Mouse (Mus musculus) neutrophil, adult 59 days (primary cell): ENCODE measurements around the gene Adcy3. TPM values are rescaled to one million over a fixed set of nuclear protein-coding genes. Genes with fewer than 3 reads are reported as not detected.

ENCODE experiments used
- total RNA-seq, 2 experiments: library from RNA; stranded (reverse); gene quantifications; 1 replicate in 1 of 2; 2 replicates in 1 of 2; pipeline ENCODE4 v1.2.4; 2023

Gene Adcy3
- 1 to 10 TPM; 1.4 to 2.4 TPM for total RNA-seq

GRCm38 (mm10) chr12:4132941-4133846, at the start of gene Adcy3:
TSS of gene Adcy3 (plus strand) at chr12:4133103.

GRCm38 (mm10) chr12:4233572-4234508, 100.9 kb downstream of the Adcy3 start, which contains the start of the genes Ptrhd1 and Cenpo:
TSS of gene Ptrhd1 (plus strand) at chr12:4234027.
TSS of gene Cenpo (minus strand) at chr12:4234294.

Other genes starting within 250 kb of the Adcy3 start
- under 1 TPM in 1 of 2 experiments, not detected in 1; 0.58 TPM for gene Pomc, start 178.2 kb upstream of the Adcy3 start, total RNA-seq
- gene Efr3b, start 94.2 kb upstream of the Adcy3 start, total RNA-seq: under 1 TPM; 0.07 to 0.68 TPM
- gene Dnajc27, start 50.5 kb upstream of the Adcy3 start, total RNA-seq: 1 to 10 TPM; 2.3 TPM
- 1 to 10 TPM; 3.6 to 5.3 TPM for gene Ptrhd1, start 100.9 kb downstream of the Adcy3 start, total RNA-seq
- 10 to 100 TPM; 16.9 to 19.1 TPM for gene Cenpo, start 101.2 kb downstream of the Adcy3 start, total RNA-seq